Mouse (Mus musculus): Measurements from ENCODE around the gene Ormdl1.
"Not testable (repeated sequence)": the region's sequence is repeated elsewhere in the genome, so short reads cannot be mapped to it uniquely, and the experiment has no call there.

The Ormdl1 gene

DNA sequence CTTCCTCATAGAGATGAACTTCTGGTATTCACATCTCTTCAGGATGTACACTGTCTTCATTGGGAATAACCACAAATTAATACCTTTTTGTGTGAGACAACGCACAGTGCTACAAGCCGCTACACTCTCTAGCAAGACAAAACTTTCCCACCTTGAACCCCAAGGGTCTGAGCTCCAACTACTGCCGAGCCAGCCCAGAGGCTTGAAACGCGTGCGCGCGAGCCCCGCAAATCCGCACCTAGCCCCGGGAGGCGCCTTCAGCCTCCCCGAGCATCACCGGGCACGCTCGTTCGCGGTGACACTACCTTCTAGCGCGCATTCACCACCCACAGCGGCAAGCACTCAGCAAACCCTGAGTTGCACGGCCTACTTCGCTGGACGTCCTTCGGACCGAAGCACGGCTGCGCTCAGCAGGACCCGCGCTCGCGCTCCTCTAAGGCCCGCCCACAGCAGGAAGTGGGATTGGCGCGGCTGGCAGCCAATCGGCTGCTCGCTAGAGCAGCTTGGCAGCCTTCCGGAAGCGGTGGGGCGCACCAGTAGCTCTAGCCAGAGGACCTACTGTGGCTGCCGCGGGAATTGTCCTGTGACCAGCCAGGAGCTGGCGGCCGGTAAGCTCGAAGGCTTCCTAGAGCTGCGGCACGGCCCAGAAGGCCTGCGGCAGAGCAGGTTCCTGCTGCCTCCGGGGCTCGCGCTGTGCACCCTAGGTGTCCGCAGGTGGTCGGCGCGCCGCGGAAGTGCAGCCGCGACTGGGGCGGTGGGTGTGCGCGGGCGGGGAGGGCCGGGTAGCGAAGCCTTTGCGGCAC, at the start of gene Ormdl1, which contains the start of the genes Pms1 and Gm28778:
Ormdl1 (plus strand) TSS at position 515 of the 803 bp plus-strand sequence.
Pms1 (minus strand) TSS at position 438 of the 803 bp plus-strand sequence.
Gm28778 (plus strand) TSS at position 531 of the 803 bp plus-strand sequence.
- DNase-seq (ENCODE audit: low read depth), result peak; percentile 75

DNA sequence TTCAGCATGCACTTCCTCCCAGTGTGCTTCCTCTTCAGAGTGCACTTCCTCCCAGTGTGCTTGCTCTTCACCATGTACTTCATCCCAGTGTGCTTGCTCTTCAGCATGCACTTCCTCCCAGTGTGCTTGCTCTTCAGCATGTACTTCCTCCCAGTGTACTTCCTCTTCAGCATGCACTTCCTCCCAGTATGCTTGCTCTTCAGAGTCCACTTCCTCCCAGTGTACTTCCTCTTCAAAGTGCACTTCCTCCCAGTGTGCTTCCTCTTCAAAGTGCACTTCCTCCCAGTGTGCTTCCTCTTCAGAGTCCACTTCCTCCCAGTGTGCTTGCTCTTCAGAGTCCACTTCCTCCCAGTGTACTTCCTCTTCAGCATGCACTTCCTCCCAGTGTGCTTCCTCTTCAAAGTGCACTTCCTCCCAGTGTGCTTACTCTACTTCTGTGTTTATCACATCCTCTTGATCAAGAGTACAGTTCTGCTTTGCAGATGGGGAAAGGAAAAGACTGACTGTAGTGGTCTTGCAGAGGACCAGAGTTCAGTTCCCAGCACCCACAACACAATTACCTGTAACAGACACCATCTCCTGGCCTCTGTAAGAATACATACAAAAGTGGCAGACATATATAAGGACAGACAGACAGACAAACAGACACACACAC, 31.8 kb upstream of the Ormdl1 start:
- not testable (repeated sequence) for DNase-seq (ENCODE audit: low read depth)

DNA sequence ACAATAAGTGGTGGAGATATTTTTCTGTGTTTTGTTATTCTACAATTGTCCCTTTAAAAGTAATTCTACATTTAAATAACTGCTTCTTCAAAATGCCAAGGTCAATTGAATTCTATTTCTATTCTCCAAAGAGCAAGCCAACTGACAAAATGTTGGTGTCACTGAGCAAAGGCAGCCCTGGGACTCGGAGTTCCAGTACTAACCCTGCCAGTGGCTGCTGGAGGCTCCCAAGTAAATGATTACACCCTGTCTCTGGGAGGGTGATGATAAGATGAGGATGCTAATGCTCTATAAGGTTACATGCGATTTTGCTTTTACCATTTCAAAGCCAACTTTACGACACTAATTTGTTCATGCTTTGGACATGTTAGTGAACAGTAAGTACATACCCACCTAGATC, 27.0 kb upstream of the Ormdl1 start:
- DNase-seq (ENCODE audit: low read depth), result no peak

DNA sequence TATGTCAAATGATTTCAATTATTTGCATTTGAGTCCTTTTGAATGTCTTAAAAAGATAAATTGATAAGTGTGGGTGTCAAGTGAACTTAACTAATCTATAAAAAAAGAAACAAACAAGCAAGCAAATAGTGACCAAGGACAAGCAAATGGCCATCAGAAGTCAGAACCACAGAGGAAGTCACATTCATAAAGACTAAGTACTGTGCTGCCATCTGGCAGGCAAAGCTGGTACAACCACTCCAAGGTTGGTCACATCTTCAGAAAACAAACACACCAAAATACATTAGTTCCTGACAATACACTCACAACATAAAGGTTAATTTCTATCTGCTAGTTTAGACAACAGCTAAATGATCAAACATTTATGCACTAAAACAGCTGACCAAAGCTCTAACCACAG, 24.2 kb upstream of the Ormdl1 start:
- no peak for DNase-seq (ENCODE audit: low read depth)

DNA sequence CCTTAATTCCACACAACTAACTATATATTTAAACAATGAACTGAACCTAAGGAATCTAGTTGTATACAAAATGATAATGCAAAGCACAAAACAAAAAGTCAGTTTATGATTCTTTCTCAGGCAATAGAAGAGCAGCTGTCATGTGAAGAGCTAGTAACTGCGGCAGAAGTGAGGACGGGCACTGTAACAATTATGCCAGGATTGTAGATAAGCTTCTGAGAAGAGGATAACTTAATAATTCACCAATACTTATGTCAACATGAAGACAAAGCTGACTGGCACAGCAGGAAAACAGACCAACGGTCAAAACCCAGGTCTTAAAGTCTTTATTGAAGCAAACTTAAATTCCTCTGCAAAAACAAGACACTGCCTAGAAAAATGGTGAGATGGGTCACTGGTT, 5.7 kb upstream of the Ormdl1 start:
- DNase-seq (ENCODE audit: low read depth), result no peak

DNA sequence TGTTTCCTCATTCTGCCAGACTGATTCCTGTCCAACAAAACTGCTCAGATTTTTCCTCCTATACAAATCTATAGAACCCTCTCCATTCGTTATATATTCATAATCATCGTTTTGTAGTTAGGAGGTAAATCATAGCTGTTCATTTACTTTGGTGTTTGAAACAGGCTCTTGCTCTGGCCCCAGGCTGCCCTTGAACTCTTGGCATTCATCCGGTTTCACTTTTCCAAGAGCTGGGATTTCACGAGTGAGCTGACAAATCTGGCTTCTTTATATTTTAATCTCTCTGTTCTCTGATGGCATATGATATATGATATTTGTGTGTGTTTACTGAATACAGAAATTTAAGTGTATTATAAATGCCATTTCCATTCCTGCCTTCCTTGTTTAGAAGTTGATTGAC, 3.6 kb downstream of the Ormdl1 start:
- DNase-seq (ENCODE audit: low read depth), result no peak

DNA sequence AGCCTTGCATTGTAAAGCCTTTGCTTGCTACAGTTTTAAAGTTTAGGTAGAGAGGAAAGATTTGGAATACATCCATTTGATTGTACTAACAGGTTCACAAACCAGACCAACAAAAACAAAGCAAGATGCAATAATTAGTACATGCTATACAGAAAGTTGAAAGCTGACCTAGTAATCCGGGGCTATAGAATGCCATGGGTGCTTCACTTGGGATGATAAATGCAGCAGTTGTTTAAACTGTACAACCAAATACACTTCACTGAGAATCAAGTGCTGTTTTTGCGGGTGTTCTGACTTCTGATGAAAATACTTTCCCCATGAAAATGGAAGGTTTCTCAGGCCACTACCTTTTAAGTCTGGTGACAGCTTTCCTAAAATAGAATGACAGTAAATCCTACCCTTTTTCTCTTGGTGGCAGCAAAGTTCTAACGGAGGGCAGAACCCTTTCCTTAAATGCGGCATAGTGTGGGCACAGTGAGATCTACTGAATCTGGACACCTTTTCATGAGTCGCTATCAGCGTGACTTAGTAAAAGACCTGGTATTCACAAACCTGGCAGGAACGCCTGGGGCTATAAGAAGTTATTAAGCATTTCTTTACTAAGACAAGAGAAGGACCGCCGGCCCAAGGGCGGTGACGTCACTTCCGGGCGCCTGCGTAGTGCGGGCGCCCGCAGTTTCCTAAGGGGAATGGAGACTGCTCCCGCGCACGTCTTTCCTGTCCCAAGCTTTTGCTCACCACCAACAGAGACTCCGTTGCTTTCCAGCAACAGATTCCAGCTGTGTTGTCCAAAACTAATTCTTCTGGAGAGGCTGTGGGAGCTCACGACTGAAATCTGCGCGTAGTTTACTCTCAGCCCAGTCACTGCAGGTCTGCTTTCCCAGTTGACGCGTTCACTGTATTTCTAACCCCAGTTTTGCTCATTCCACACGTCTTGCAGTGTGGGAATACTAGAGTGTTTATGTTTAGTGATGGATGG, 16.4 kb downstream of the Ormdl1 start, which contains the start of gene Osgepl1:
Osgepl1 (plus strand) TSS at position 636 of the 979 bp plus-strand sequence.
- DNase-seq (ENCODE audit: low read depth), result peak; percentile 62

DNA sequence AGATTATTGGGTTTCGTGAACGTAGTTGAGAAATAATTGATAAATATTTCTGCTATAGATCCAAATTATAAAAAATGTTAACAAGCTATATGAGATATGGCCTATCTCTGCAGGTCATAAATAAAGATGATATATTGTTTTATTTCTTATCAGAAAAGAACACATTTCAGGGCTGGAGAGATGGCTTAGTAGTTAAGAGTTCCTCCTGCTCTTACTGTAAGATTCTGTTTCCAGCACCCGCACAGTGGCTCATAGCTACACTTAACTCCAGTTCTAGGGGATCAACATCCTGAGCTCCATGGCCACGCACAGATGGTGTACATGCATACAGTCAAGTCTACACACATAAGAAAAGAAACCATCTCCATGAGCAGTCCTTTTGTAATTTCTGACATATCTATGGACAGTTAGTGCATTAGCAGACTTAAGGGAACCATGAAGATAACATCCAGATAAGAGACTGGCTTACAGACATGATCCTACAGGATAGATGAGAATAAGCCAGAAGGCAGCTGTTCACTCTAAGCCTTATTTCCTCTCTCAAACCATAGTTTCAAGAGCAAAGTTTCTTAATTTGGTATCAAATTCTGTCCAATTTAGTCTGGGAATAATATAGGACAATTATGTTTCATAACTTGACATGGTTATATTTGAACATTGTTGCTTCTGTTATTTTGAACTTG, 24.9 kb downstream of the Ormdl1 start:
- no peak for DNase-seq (ENCODE audit: low read depth)

DNA sequence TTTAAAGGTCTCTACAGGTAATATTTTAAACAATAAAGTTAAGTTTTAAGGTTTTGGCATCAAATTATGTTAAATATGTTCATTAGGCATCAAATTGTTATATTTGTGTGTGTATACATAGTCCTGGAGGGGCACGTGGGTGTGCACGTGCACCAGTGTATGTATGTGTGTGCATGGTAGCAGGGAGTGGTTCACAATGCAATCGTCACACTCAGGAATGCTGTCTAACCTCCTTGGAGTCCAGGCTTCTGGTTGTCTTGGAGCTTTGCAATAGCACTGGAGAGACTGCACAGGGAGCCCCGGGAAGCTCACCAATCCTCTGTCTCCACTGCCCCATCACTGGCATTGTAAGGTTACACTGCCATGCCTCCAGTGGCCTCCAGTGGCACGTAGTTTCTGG, 26.4 kb downstream of the Ormdl1 start:
- no peak for DNase-seq (ENCODE audit: low read depth)

DNA sequence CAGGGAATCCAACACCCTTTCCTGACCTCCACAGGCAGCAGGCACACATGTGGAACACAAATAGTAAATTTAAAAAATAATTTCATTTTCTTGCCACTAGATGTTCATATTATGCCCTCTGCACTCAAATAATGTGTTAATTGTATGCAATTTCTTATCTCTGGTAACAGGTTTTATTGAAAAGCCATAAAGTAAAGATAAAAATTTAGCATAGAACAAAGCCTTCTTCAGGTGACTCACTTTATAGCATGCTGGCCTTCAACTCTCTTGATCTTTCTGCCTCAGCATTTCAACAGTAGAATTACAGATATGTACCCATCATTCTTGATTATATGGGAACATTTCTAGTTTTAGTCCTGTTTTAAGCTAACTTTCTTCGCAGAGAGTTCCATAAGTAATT, 27.4 kb downstream of the Ormdl1 start:
- DNase-seq (ENCODE audit: low read depth), result no peak

DNA sequence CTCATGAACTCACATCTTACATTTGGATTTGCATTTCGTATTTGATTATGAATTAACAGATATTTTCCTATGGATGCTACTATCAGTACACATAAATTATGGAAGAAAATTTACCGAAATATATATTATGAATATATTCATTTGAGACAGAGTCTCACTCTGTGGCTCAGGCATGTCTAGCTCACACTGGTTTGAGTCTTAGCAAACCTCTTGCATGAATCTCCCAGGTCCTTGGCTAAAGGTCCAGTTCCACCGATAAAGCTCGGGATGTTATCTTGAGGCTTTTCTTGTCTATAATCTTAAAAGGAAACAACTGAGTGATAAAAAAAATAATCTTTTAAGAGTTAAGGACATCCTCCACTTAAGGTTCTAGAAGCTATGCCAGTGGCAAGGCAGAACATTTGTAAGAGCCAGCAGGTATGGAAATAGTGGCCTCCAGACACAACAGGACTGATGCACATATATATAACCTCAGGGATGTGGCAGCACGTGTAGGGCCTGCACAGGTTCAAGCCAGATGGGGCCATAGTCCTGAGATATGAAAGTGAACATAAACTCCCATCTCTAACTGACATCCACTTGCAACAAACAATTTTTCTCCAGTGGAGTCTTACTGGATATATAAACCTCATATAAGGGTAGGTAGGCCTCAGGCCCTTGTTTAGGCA, 28.1 kb downstream of the Ormdl1 start:
- no peak for DNase-seq (ENCODE audit: low read depth)

DNA sequence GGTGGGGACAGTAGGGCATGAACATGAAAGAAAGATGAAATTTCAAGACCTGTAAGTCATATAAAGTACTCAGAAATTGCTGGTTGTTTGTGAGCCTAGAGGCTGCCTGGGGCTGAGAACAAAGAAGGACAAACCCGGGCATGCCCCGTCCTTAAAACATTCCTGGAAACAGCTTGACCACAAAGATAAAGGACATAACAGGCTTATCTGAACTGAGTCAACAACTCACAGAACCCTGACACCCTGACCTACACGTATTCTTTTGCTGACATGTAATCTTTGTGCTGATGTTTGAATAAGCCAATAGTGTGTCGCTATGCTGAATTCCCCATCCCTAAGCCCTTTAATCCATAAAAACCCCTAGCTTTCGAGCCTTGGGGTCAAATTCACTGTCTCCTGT, 36.6 kb downstream of the Ormdl1 start:
- not testable (repeated sequence) for DNase-seq (ENCODE audit: low read depth)

DNA sequence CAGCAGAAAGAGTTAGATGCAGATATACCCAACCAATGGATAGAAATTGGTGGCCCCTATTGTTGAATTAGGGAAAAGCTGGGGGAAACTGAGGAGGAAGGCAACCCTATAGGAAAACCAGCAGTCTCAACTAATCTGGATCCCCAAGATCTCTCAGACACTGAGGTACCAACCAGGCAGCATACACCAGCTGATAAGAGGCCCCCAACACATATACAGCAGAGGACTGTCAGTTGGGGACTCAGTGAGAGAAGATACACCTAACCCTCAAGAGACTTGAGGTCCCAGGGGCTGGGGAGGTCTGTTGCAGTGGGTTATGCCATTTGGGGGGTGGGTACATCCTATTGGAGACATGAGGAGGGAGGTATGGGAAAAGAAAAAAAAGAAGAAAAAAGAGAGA, 38.6 kb downstream of the Ormdl1 start:
- DNase-seq (ENCODE audit: low read depth), result no peak

DNA sequence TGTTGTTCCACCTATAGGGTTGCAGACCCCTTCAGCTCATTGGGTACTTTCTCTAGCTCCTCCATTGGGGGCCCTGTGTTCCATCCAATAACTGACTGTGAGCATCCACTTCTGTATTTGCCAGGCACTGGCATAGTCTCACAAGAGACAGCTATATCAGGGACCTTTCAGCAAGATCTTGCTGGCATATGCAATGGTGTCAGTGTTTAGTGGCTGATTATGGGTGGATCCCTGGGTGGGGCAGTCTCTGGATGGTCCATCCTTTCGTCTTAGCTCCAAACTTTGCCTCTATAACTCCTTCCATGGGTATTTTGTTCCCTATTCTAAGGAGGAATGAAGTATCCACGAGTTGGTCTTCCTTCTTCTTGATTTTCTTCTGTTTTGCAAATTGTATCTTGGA, 40.5 kb downstream of the Ormdl1 start:
- DNase-seq (ENCODE audit: low read depth), result not testable (repeated sequence)

DNA sequence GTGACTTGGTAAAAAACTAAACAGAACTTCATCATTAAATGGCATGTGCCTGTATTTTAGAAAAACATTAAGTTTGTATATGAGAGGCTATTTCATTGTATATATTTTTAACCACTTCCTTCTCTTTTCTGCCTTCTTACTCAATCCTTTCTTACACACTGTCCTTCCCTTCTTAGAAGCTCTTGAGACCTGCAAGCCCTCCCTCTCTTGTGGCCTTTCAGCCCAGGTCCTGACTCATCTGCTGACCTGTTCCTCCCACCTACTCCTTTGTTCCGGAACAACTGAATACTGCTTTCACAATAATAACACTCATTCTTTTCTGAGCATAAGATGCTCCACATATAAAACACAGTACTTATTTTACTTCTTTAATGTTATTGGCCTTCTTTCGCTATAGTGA, 44.2 kb downstream of the Ormdl1 start:
- no peak for DNase-seq (ENCODE audit: low read depth)

DNA sequence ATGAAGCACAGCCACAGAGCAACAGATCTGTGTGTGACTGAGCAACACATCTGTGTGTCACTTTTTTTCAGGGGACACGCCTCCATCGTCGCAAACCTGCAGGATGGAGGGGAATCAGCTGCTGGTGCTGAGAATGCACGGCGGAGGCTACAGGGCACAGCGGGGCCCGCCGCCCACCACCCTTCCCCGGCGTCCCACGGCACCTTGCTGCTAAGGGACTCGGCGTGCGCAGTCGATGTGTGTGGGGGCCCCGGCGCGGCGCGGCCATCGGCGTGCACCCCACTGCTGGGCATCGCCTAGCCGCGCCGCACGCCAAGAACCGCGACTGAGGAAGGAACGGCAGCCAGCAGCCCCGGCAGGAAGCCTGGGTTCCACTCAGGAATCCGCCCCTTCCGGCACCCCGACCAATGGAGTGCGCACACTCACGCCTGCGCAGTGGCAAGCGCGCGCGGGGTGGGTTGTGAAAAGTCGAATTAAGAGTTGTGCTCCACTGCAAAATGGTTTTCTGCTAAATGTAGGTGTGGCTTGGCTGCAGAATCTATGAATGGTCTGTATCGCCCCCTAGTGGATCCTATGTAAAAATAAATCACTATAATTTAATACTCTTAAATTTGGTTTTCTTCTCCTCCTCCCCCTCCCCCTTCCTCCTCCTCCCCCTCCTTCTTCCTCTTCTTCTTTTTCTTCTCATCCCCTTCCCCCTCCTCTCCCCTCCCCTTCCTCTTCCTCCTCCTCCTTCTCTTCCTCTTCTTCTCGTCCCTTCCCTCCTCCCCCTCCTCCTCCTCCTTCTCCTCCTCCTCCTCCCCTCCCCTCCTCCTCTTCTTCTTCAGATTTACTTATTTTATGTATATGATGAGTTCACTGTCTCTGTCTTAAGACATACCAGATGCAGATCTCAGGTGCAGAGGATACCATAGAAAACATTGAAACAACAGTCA, 55.7 kb downstream of the Ormdl1 start, which contains the start of the genes Asdurf, Gm28551 and Asnsd1:
Asdurf (minus strand) TSS at position 293 of the 935 bp plus-strand sequence.
Gm28551 (minus strand) TSS at position 341 of the 935 bp plus-strand sequence.
Asnsd1 (minus strand) TSS at position 426 of the 935 bp plus-strand sequence.
- DNase-seq (ENCODE audit: low read depth), result peak; percentile 92

DNA sequence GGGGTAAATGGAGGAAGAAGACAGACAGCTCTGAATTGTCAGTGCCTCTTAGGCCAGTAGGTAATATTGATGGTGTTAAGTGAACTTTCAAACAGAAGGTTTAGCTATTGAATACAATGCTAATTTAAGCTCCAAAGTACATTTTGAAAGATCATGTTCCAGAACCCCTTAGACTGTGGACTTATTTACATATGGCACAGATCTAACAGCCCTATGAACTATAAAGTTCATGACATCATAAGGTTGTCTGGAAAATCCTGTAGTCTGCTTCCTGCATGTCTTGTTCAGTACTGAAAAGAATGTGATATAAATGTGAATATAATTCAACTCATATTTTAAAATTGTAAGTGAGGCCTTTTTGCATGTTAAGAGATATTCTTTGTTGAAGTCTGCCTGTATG, 62.1 kb downstream of the Ormdl1 start:
- DNase-seq (ENCODE audit: low read depth), result no peak

Measured in c-Kit-positive CD71-negative TER-119-negative erythroid progenitor cells, embryonic 14.5 days (primary cell).